Mouse (Mus musculus) C2C12 (cell line): ENCODE measurements around the gene Tmem131.

Source experiments
- CEBPB ChIP-seq: IDR thresholded peaks from one replicate; pipeline ENCODE4 v1.6.1; 2011; ENCODE audit warnings: low read depth, mild to moderate bottlenecking, control low read depth, moderate library complexity
- CTCF ChIP-seq: IDR thresholded peaks from one replicate; pipeline ENCODE4 v1.5.1; 2011; ENCODE audit not compliant: control insufficient read depth, insufficient read depth, insufficient read length
- MAX ChIP-seq: IDR thresholded peaks from one replicate; pipeline ENCODE4 v1.6.1; 2011; ENCODE audit warnings: mild to moderate bottlenecking, control low read depth
- MYOD1 ChIP-seq: IDR thresholded peaks from one replicate; pipeline ENCODE4 v1.6.1; 2011; ENCODE audit warnings: low read depth; ENCODE audit not compliant: control insufficient read depth, insufficient read length
- MYOG ChIP-seq: IDR thresholded peaks from one replicate; pipeline ENCODE4 v1.6.1; 2011; ENCODE audit not compliant: control insufficient read depth, insufficient read length; ENCODE audit errors: extremely low read depth
- USF1 ChIP-seq: IDR thresholded peaks from one replicate; pipeline ENCODE4 v1.6.1; 2011; ENCODE audit warnings: low read depth, mild to moderate bottlenecking, control low read depth, moderate library complexity

DNA sequence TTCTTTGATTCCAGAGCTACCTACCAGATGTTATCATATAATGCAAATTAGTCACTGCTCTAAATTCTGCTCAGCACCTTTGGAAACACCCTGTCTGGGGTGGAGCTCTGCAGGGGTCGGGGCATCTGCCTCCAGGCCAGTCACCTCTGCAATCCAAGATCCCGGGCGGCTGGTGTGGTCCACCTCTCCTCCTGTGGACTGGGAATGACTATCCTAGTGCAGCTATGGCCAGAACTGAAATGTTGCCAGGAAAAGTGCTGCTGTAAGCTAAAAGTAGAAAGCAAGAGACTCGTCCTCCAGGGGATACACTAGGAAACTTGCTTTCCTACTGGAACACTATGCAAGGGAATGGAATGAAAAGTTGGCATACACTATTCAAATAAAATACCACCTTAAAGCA is 22.7 kb downstream of the Tmem131 start:
- no peak for TF ChIP-seq CTCF
- no peak for TF ChIP-seq CEBPB
- TF ChIP-seq MYOG = no peak
- TF ChIP-seq MAX = no peak
- TF ChIP-seq USF1 = no peak
- no peak for TF ChIP-seq MYOD1
